Mouse (Mus musculus): ENCODE data around the gene Cd82.

Gene Cd82

DNA sequence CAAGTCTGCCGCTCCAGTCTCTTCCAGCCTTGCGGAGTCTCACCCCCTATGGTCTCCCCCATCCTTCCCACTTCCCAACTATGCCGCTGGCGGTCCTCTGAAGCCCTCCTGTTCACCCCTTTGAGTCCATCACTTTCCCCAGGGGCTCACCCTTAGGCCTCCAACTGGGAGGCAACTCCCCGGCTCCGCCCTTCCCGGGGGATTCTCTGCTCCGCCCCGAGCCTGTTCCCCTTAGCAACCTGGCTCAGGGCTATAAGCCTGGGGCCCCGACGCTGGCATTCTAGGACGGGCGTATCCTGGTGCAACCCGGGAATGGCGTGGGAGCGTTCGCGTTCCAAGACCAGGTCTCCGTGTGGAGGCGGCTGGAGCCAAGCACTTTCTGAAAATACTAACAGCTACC, at the start of gene Cd82:
Gene Cd82, minus strand, starts transcription at position 381 of the 400 bp plus-strand sequence.
- in situ Hi-C loops (cut with MboI, MseI): loop anchor here (10.0 kb wide), 1 partner anchor 1008 kb away; no protein-coding TSS in a partner anchor

DNA sequence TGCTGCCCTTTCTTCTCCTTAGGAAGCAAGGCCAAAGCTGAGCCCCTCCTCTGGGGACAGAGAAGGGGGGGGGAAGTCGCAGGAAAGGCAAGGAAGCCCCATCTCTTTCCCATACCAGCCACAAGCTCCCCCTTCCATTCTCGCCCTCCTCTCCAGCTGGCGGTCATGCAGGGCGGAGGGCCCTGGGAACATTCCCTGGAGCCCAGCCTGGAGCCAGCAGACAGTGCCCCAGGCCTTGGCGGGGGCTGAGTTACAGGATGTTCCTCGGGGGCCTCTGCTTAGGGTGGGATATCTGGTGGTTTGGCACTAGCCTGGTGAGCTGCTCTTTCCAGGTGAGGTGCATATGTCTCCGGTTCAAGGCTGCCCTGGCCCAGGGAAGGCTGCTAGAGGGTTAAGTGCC, 49.2 kb upstream of the Cd82 start:
- in situ Hi-C loops (cut with MboI, MseI): no loop called here

DNA sequence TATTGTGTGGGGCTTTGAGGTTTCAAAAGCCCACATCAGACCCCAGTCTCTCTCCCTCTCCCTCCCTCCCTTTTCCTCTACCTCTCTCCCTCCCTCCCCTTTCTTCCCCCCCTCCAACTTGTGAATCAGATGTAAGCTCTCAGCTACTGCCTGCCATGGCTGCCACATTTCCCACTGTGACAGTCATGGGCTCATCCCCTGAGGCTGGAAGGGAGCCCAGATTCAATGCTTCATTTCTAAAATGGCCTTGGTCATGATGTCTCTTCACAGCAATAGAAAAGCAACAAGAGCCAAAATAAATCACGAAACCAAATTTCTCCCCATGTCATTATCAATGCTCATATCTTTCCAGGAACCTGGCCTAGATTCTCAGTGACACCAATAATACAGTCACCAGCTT, 47.9 kb upstream of the Cd82 start:
- in situ Hi-C loops (cut with MboI, MseI): no loop called here

DNA sequence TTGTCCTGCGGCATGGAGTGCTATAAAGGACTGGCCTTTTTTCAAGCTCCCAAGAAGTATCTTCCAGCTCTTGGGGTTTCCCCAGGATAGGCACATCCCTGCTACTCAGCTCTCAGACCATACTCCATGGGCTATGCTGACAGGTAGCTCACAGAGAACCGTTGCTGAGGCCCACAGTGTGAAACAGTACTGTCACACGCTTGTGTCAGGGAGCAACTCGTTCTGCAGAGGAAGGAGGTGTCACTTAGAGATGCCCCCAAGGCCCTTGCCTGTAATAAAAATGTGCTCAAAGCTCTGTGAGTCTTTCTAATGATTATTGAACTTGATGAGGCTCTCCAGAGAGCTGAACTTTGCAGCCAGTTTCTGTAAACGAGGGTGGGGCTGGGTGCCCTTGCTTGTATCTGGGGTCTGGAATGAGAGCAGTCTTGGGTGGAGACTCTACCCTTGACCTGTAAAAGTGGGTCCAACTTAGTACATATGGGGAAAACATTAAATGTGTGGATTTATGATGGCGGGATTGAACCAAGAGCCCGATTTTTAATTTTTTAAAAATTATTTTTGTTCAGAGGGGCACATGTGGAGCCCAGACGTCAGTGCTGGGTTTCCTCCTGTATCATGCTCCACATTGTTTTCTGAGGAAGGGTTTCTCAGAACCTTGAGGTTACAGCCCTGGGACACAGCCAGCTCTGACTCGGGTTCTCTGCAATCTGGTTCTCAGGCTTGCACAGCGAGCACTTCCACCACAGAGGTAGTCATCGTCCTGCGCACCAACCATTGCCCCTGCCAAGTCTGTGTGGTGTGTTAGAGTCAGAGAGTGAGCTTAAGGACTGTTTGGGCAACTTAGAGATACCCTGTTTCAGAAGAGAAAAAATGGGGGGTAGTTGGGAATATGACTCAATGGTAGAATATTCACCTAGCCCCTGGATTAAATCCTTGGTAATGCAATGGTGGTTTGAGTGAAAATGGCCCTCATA, 47.1 kb upstream of the Cd82 start:
- in situ Hi-C loops (cut with MboI, MseI): no loop called here

DNA sequence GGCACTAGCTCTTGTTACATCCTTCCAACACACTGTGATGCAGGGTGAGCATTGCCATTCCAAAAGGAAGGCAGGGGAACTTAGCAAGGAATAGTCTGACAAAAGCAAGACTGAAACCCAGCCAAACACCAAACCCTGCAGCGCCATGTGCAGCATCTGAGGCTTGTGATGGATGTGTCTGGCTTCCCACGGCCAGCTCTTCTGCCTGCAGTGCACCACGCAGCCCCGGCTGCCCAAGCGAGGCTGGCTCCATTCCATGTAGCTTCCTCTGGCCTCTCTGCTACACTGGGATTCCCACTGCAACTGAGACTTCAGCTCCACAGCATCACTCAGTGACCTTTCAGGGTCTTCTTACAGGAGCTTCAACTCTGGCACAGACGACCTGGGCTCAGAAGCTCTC, 42.2 kb upstream of the Cd82 start:
- in situ Hi-C loops (cut with MboI, MseI): no loop called here

DNA sequence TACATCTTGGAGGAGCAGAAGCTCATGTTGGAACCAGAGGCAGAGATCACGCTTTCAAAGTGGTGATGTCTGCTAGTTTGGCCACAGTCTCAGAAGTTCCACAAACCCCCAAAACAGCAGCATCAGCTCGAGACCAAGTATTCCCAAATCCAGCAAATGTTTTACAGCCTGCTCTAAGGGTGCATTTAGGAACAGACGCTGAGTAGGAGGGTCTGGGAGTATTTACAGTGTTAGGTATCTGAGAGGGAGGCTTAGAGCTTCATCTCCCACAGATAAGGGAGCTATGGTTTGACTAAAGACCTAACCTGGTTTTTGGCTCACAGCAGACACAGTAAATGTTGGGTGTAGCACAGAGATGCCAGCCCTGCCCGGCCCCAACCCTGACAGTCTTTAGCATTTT, 40.4 kb upstream of the Cd82 start:
- in situ Hi-C loops (cut with MboI, MseI): no loop called here

DNA sequence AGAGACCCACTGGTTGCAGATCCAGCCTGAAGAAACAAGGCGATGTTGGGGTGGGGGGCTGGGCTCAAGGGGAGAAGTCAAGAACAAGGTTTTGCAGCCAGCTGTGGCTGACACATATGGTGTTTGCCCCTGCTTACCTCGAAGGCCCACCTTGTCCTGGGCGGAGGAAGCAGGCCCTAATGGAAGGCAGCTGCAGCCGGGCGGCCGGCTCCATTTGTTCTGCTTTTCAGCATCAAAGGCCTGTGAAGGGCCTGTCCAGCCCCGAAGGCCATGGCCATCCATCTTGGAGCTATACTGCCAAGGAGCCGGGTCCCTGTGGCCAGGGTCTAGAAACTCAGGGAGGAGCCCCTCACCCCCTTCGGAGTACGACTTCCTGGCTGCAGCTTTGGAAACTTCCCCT, 38.4 kb upstream of the Cd82 start:
- in situ Hi-C loops (cut with MboI, MseI): no loop called here

DNA sequence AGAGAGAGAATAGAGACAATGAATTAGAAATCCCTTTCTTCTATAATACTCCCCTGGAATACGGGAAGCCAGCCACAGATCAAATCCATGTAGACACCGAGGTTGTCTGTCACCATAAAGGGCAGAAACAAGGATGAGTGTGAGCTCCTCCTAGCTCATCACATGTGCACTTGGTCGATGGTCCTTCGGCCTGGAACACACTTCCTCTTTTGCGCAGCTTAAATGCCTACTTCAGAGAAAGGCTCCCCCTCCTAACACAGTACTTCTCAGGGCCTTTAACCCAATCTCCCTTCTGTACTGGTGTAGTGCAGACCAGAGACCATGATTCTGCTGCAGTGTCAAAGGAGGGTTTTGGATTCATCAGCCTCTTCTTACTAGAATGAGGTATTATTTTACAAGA, 34.3 kb upstream of the Cd82 start:
- in situ Hi-C loops (cut with MboI, MseI): loop anchor here (25.0 kb wide), 1 partner anchor 610 kb away; no protein-coding TSS in a partner anchor

DNA sequence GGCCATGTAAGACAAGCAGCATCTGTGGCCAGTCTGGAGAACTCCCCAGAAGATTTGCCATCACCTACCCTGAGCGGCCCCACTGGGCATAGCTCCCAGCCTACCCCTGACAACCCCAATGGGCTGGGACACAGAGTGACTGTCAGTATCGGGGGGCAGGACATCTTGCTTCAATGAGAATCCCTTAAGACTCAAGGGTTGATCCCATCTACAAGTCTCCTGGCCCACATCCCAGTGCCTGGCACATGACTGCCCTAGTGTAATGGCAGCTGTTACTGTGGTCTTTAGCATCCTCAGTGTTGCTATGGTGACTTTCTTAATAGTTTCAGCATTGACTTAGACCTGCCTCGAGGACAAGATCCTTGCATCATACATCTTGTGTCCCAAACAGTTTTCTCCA, 32.2 kb upstream of the Cd82 start:
- in situ Hi-C loops (cut with MboI, MseI): loop anchor here (25.0 kb wide), 1 partner anchor 608 kb away; no protein-coding TSS in a partner anchor

DNA sequence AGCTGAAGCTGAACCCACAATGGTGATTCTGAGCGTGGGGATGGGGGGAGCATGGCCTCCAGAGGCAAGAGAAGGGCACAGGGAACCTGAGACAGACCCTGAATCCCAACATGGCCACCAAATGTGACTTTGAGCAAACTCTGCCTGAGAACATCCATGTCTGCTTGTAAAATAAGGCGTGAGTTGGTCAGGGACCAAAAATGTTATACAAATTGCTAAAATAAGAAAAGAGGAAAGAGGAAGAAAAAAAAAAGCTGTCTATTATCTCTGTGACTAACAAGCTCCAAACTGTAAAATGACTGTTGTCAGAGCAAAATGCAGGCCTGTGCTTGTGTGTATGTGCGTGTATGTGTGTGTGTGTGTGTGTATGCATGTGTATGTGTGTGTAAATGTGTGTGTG, 30.6 kb upstream of the Cd82 start:
- in situ Hi-C loops (cut with MboI, MseI): loop anchor here (25.0 kb wide), 1 partner anchor 606 kb away; no protein-coding TSS in a partner anchor

DNA sequence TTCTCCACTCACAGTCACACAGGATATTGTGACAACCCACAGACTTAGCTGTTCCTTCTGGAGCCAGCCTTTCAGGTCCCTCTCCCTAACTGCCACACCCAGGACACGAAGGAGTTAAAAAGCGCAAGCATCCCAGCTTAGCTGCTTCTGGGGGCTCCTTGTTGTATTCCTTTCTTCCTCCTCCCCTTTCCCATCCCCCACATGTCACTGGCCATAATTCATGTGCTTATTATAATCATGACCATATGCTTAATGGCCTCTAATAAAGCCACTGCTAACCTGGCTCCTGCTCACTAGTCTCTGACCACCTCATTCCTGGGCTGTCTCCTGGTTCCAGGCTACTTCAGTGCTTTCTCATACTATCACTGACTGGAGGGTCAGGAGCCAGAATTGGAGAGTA, 27.6 kb upstream of the Cd82 start:
- in situ Hi-C loops (cut with MboI, MseI): loop anchor here (25.0 kb wide), 1 partner anchor 603 kb away; no protein-coding TSS in a partner anchor

DNA sequence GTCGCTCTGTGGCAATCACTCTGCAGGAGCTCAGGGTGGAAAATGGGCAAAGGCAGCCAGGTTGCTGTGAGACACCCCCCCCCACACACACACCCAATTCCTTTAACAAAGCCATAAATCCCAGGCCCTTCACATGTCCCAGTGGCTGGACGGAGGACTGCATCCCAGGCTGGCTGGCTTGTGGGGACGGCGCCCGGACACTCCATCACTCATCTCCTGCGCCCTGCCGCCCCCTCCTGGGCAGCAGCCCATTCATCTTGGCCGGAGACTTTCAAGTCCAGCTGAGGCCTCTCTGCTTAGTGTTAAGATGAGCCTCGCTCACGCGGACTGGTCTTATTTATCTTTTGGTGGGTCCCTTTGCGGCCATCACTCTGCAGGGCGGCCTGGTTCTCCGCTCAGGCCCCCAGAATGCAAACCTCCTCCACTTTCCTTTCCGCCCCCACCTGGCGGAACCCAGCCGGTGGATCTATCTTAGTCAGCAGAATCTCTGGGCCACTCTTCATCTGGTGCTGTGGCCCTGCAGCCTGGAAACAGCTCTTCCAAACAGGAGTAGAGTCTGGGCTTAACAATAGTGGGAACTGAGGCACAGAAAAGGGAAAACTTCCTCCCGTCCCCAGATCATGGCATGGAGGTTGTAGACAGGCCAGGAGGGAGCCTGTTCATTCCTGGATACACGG, 26.1 kb upstream of the Cd82 start:
- in situ Hi-C loops (cut with MboI, MseI): loop anchor here (25.0 kb wide), 1 partner anchor 602 kb away; no protein-coding TSS in a partner anchor

DNA sequence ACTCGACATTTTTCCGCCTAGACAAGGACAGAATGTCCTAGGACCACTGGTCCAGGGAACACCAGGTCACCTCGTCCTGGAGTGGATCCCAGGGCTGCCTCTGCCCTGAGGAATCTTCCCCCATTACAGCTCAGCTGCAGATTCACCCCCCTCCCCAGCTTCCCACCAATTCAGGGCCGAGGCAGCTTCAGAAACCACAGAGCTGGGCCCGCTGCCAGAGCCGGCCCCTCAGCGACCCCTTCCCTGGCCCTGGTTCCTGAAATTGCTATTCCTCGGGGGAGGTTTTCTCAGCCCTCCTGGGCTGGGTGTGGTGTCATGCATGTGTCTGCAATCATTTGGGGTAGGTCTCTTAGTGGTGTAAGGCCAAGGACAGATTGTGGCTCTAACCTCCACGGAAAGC, 22.5 kb upstream of the Cd82 start:
- in situ Hi-C loops (cut with MboI, MseI): loop anchor here (25.0 kb wide), 1 partner anchor 598 kb away; no protein-coding TSS in a partner anchor

DNA sequence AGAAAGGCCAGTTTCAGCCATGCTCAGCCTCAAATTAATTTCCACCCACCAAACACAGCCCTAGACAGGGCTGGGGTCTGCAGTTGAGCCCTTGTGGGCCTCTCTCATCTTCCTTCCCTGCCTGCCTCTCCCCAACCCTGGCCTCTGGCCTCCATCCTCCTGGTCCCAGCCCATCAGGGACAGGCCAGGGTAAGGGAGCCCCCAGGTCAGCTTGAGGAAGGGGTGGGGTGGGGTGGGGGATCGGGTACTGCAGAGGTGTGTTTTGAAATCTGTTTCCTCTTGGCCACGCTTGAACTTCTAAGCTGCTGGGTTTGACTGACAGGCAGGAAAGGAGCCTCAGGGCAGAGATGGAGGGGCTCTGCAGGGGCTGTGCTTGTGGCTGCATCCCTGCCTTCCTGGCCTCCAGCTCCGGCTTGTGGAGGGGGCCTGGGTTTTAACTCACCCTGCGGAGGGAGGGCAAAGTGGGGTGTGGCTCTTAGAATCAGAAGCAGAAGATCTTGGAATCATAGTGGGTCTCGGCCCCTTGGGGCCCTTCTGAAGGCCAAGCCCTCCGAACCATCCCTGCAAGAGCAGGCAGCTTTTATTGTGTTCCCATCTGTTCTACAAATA, 19.2 kb upstream of the Cd82 start:
- in situ Hi-C loops (cut with MboI, MseI): loop anchor here (25.0 kb wide), 1 partner anchor 595 kb away; no protein-coding TSS in a partner anchor

DNA sequence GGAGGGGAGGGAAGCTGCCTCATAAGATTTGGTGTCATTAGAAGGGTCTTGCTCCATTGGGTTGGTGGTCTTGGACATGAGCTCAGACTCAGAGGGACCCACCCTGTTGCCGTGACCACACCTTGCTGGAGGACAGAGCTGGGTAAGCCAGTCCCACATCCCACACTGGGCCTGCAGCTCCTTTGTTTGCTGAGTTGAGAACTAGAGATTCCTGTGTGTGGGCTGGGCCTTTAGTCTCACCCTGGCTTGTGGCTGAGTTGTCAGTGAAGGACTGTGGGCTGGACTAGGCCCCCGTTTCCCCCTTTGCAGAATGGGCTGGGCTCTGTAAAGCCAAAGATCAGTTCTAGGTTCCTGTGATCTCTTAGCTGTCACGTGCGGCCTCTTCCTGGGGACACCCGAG, 15.8 kb upstream of the Cd82 start:
- in situ Hi-C loops (cut with MboI, MseI): loop anchor here (5.0 to 25.0 kb wide), 4 partner anchors 164 to 591 kb away; partner anchors contain the start of gene Alx4

DNA sequence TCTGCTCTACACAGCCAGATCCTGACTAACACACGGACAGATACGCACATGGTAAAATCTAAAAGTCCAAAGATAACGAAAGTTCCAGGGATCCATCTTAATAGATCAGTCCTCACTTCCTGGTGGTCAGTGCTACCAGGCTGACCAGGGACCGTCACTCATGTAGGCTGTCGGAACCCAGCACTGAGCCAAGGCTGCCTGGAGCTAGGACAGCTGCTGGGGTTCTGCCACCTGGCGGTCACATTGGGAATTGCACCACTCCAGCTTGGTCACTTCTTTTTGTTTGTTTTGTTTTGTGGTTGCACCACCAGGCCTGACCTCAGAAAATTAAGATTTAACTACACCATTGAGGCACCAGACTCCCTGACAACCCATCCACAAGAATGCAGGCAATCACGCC, 14.6 kb upstream of the Cd82 start:
- in situ Hi-C loops (cut with MboI, MseI): loop anchor here (5.0 to 25.0 kb wide), 4 partner anchors 165 to 590 kb away; partner anchors contain the start of gene Alx4

DNA sequence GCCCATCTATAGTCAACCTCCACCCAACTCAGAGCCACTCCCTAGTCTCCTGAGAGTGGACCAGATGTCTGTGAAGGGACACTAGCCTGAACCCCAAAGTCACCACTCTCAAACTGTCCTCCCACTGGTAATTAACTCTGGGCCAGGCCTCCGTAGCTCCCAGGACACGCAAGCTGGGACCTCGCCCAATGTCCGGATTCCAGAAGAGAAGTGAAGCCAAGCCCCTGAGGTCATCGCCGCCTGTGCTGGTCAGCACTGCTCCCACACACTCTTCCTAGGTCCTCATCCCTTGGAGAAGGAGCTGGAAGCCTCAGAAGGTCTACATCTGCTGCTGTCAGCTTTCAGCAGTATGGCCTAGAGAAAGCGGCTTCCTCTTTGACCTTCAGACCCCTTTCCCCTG, 13.5 kb upstream of the Cd82 start:
- in situ Hi-C loops (cut with MboI, MseI): loop anchor here (5.0 to 25.0 kb wide), 4 partner anchors 166 to 589 kb away; partner anchors contain the start of gene Alx4

DNA sequence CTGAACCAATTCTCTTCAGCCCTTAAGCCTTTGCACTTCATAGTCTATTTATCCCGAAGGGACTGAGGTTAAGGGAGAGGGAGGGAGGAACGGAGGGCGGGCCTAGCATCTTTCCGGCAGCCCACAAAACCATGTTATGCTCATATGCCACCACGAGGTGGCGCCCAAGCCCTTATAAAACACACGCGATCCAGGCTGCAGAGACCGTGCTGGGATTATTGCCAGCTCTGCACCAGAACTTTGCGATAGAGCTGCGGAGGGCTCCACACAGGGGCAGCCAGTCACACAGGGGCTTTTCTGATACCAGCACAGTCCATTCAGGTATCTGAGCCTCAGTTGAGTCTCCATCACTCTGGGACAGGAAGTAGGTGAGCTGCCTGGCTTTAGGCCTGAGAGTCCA, 12.1 kb upstream of the Cd82 start:
- in situ Hi-C loops (cut with MboI, MseI): loop anchor here (5.0 to 25.0 kb wide), 4 partner anchors 167 to 588 kb away; partner anchors contain the start of gene Alx4

DNA sequence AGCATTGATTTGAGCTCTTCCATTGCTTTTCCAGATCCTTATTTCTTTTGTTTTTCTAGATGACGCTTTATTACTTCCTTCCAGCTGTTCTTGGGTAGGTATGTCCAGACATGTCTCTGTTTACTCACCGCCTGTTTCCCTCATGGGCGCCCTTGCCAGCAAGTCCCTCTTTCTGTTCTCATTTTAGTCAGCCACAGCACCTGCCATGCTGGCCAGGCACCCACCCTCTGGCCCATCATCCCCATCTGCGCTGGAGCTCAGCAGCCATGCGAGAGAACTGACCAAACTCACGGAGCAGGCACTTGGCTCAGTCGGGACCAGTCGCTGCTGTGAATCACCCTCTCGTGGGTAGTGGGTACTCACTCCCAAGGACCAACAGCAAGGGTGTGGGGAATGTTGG, 11.0 kb upstream of the Cd82 start:
- in situ Hi-C loops (cut with MboI, MseI): no loop called here

DNA sequence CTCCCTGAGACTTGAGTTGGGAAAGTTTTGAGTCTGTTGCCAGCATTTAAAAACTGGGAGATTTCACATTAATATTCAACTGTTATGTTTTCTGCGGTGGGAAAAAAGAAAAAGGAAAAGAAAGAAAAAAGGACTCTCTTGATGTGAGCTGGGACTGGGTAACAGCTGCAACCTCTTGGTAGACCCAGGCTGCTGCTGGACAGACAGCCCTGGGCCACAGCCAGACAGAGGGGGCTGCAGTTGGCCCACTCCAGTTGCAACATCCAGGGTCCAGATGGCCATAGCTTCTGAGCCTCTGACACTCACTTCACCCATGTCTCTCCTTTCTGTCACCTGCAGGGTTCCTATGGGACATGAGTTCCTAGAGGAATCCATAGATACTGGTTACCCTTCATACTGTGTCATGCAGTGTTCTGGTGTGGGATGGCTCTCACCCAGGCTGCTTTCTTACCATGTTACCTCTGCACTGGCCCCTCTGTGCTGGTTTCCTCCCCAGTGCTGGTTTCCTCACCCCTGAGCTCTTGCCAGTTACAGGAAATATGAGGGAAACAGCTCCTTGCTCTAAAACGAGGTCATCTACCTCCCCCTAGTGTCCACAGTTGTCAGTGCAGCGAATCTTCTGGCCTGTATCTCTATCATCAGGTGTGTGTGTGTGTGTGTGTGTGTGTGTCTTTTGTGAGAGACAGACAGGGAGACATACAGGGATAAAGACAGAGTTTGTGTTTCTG, 8.1 kb upstream of the Cd82 start:
- in situ Hi-C loops (cut with MboI, MseI): no loop called here

DNA sequence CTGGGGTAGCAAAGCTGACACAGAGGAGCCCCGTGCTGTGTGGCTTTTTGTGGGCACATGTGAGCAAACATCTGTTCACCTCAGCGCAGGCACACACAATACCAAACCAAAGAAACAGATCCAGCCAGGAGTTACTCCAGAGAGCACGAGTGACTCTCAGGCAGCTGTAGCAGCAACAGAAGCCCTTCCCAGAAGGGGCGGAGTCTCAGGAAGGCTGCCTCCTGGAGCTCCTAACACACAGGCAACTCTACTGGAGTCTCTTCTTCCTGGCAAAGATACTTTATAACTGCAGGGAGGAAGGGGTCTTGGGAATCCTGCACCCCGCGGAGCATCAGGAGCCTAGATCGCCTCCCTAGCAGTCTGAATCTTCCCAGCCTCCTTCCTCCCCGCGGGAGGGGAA, 7.2 kb upstream of the Cd82 start:
- in situ Hi-C loops (cut with MboI, MseI): no loop called here
